Comparison of ENCODE assay signal across 13 mouse cellular contexts in the genomic region with DNA sequence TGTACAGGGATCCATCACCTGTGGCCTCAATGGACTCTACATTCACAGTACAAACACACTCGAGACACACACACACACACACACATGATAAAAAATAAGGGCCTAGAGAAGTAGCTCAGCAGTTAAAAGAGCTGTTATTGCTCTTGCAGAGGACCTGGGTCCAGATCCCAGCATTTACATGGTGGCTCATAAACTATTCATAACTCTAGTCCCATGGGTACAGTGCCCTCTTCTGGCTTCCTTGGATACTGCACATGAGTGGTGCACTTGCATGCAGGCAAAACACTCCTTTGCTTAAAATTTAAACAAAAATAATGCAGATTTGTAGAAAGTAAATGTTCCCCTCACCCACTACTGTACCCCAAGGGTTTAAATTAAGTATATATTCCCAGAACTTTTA. TPM values are rescaled to one million over a fixed set of nuclear protein-coding genes. Genes with fewer than 3 reads are reported as not detected.
DNase-seq lines count a peak whose midpoint lies in the region; ATAC-seq and TF ChIP-seq lines count a peak whose summit lies in the region.
"Had no signal": no experiment of that assay in that cellular context is flagged by ENCODE, and none has a peak within 500 bp of the region (broad histone marks: within the 10 kb centered on the region; RNA-seq: fewer than 3 reads in every experiment).

No protein-coding gene starts in this region.

- H3K4me1 ChIP-seq in thymus, adult 2 months (replicated peaks; ENCODE audit: control insufficient read depth, insufficient read depth, low read length): no peaks in the 10 kb centered on the region
- H3K4me1 ChIP-seq in stomach, postnatal 0 days (replicated peaks; ENCODE audit: control insufficient read depth, insufficient read depth): no peaks in the 10 kb centered on the region
- H3K4me1 ChIP-seq: embryonic facial prominence, embryonic 12.5 days; limb, embryonic 12.5 days had no signal

- no peak overlapping the region for H3K4me2 ChIP-seq in stomach, postnatal 0 days (replicated peaks; ENCODE audit: low read depth)
- H3K4me2 ChIP-seq: embryonic facial prominence, embryonic 12.5 days; limb, embryonic 12.5 days had no signal

- peak; percentile 38 for TF ChIP-seq CTCF in gastrocnemius, adult 2 months (IDR thresholded peaks at IDR 0.05)
- no peak for TF ChIP-seq CTCF in thymus, adult 2 months (IDR thresholded peaks at IDR 0.05; ENCODE audit: borderline replicate concordance, control insufficient read depth, extremely low read depth, insufficient read depth, low read length, poor library complexity)
- TF ChIP-seq CTCF in stomach, postnatal 0 days (IDR thresholded peaks at IDR 0.05; ENCODE audit: low read depth): peak; percentile 58

- no peak for ATAC-seq in stomach, postnatal 0 days (ENCODE audit: low FRiP score, low TSS enrichment)

- 100% methylated on average over 1 of the region's 1 CpGs for WGBS in thymus, adult 2 months
- WGBS in stomach, postnatal 0 days: 86% methylated on average over 1 of the region's 1 CpGs

- no peaks in the 10 kb centered on the region for H3K9me3 ChIP-seq in stomach, postnatal 0 days (ENCODE audit: control insufficient read depth, low read length)
- H3K9me3 ChIP-seq: embryonic facial prominence, embryonic 12.5 days had no signal

- intact Hi-C loops in gastrocnemius, adult 2 months (cut with DNase I): no loop called here

- H3K9ac ChIP-seq in stomach, postnatal 0 days (ENCODE audit: low read length): no peak overlapping the region
- H3K9ac ChIP-seq: embryonic facial prominence, embryonic 12.5 days; limb, embryonic 12.5 days had no signal

- H3K36me3 ChIP-seq in thymus, adult 2 months (ENCODE audit: control insufficient read depth, insufficient read depth, low read length): peaks cover 6% of the 10 kb centered on the region; the same call in 1 of the 2 replicates
- 0 out of 2 replicates have a peak, but pooled peaks cover 2% of the 10 kb centered on the region for H3K36me3 ChIP-seq in stomach, postnatal 0 days (ENCODE audit: control insufficient read depth, insufficient read depth, low read length)

- H3K27me3 ChIP-seq in thymus, adult 2 months (ENCODE audit: control insufficient read depth, insufficient read depth, low read length): no peaks in the 10 kb centered on the region
- H3K27me3 ChIP-seq in stomach, postnatal 0 days (ENCODE audit: control insufficient read depth, insufficient read depth, low read length): no peaks in the 10 kb centered on the region
- H3K27me3 ChIP-seq: embryonic facial prominence, embryonic 12.5 days; limb, embryonic 12.5 days had no signal

- no peak for DNase-seq in gastrocnemius, adult 2 months
- no peak for DNase-seq in gastrocnemius, adult 18-20 months (ENCODE audit: low spot score)
- DNase-seq in thymus, adult 2 months: peak; percentile 12
- DNase-seq in thymus, adult 18-20 months: no peak
- peak; percentile 44 for DNase-seq in c-Kit-positive CD71-positive TER-119-positive erythroid progenitor cells, embryonic 14.5 days (ENCODE audit: low spot score)
- no peak for DNase-seq in stomach, postnatal 0 days (ENCODE audit: low spot score)
- no peak for DNase-seq in layer of hippocampus, adult 8-10 months (ENCODE audit: low spot score in 2 of 2)
- no peak for DNase-seq in heart, postnatal 4 days
- DNase-seq: gastrocnemius, postnatal 25 days had no signal

- no peak for TF ChIP-seq POLR2A in thymus, adult 2 months (IDR thresholded peaks at IDR 0.05; ENCODE audit: control insufficient read depth, extremely low read depth, insufficient read depth, low read length, poor library complexity)

- TF ChIP-seq EP300 in stomach, postnatal 0 days (optimal IDR thresholded peaks at IDR 0.05): no peak

- H3K4me3 ChIP-seq in gastrocnemius, adult 2 months: no peak overlapping the region
- H3K4me3 ChIP-seq in thymus, adult 2 months (ENCODE audit: control insufficient read depth, insufficient read depth, low read length): no peak overlapping the region
- H3K4me3 ChIP-seq in stomach, postnatal 0 days (ENCODE audit: low read depth, low read length): no peak overlapping the region
- H3K4me3 ChIP-seq: embryonic facial prominence, embryonic 12.5 days; limb, embryonic 12.5 days had no signal

- H3K27ac ChIP-seq in gastrocnemius, adult 2 months: no peak overlapping the region
- H3K27ac ChIP-seq in thymus, adult 2 months (ENCODE audit: control insufficient read depth, insufficient read depth, low read length): no peak overlapping the region
- H3K27ac ChIP-seq in stomach, postnatal 0 days (replicated peaks): no peak overlapping the region
- H3K27ac ChIP-seq: embryonic facial prominence, embryonic 12.5 days; limb, embryonic 12.5 days had no signal

RNA-seq across cellular contexts. Expression of gene Tm4sf20, which starts 8.7 kb away (rescaled TPM):
- total RNA-seq in gastrocnemius, adult 2 months (2021): not detected
- total RNA-seq in gastrocnemius, adult 18-20 months (2021): not detected
- polyA plus RNA-seq in thymus, adult 2 months (2012; rRNA removed): 0.24 and 0.32 TPM in 2 replicates
- polyA plus RNA-seq in stomach, postnatal 0 days (2015; fragmentation: Nextera tagmentation; extraction: Ambion mirVana): 0.21 and 1.0 TPM in 2 replicates
- total RNA-seq in layer of hippocampus, adult 8-10 months (2022): not detected
- total RNA-seq in heart, postnatal 4 days (2021): not detected
- total RNA-seq: gastrocnemius, postnatal 25 days had no signal
- polyA plus RNA-seq: embryonic facial prominence, embryonic 12.5 days had no signal

RNA-seq across cellular contexts. Expression of gene Gm47791, which starts 11.5 kb away (rescaled TPM):
- not detected for total RNA-seq in gastrocnemius, adult 2 months (2021)
- total RNA-seq in gastrocnemius, adult 18-20 months (2021): not detected
- polyA plus RNA-seq in thymus, adult 2 months (2012; rRNA removed): not detected in 2 replicates
- polyA plus RNA-seq in stomach, postnatal 0 days (2015; fragmentation: Nextera tagmentation; extraction: Ambion mirVana): not detected in 2 replicates
- total RNA-seq in layer of hippocampus, adult 8-10 months (2022): not detected
- not detected for total RNA-seq in heart, postnatal 4 days (2021)
- total RNA-seq: gastrocnemius, postnatal 25 days had no signal
- polyA plus RNA-seq: embryonic facial prominence, embryonic 12.5 days; intestine, embryonic 14.5 days; limb, embryonic 12.5 days; small intestine, adult 2 months had no signal

RNA-seq across cellular contexts. Expression of gene Mff, which starts 34.8 kb away (rescaled TPM):
- total RNA-seq in gastrocnemius, adult 2 months (2021): 100 to 1,000 TPM; 138 to 144 TPM
- total RNA-seq in gastrocnemius, adult 18-20 months (2021): 100 to 1,000 TPM; 134 to 137 TPM
- polyA plus RNA-seq in thymus, adult 2 months (2012; rRNA removed): 51.4 and 56.5 TPM in 2 replicates
- polyA plus RNA-seq in stomach, postnatal 0 days (2015; fragmentation: Nextera tagmentation; extraction: Ambion mirVana): 149 and 151 TPM in 2 replicates
- 100 to 1,000 TPM; 236 to 287 (median 263) TPM for total RNA-seq in layer of hippocampus, adult 8-10 months (2022)
- total RNA-seq in heart, postnatal 4 days (2021): 100 to 1,000 TPM; 190 to 206 TPM

Comparison
In these comparisons a context has a peak if more than half of its experiments do, and no peak if none do; other contexts are left out.
1. DNase-seq: peak in thymus, adult 2 months (single experiment) and c-Kit-positive CD71-positive TER-119-positive erythroid progenitor cells, embryonic 14.5 days (single experiment); none in gastrocnemius, adult 2 months (single experiment), gastrocnemius, adult 18-20 months (single experiment), thymus, adult 18-20 months (0 of 2), stomach, postnatal 0 days (single experiment), layer of hippocampus, adult 8-10 months (0 of 2) and heart, postnatal 4 days (single experiment).